ENCODE assay signal across 21 mouse cellular contexts in genomic region chr9:29578226-29578625, GRCm38 (mm10).
"Had no signal": no experiment of that assay in that cellular context is flagged by ENCODE, and none has a peak within 500 bp of the region (broad histone marks: within the 10 kb centered on the region; RNA-seq: fewer than 3 reads in every experiment).

No protein-coding gene starts in this region.

- H3K27ac ChIP-seq: kidney, embryonic 15.5 days; left cerebral cortex, adult 2 months; limb, embryonic 13.5 days; liver, embryonic 12.5 days; liver, embryonic 15.5 days; lung, embryonic 15.5 days; midbrain, embryonic 10.5 days; neural tube, embryonic 12.5 days; neural tube, embryonic 15.5 days had no signal

- H3K36me3 ChIP-seq: kidney, embryonic 15.5 days; limb, embryonic 13.5 days; liver, embryonic 12.5 days; liver, embryonic 15.5 days; lung, embryonic 15.5 days; midbrain, embryonic 10.5 days; neural tube, embryonic 12.5 days; neural tube, embryonic 15.5 days had no signal

- H3K4me1 ChIP-seq: kidney, embryonic 15.5 days; limb, embryonic 13.5 days; liver, embryonic 12.5 days; liver, embryonic 15.5 days; lung, embryonic 15.5 days; megakaryocyte, embryonic 14.5 days; midbrain, embryonic 10.5 days; neural tube, embryonic 12.5 days had no signal

- ATAC-seq: liver, embryonic 12.5 days had no signal

- H3K9me3 ChIP-seq: kidney, embryonic 15.5 days; limb, embryonic 13.5 days; liver, embryonic 12.5 days; liver, embryonic 15.5 days; lung, embryonic 15.5 days; midbrain, embryonic 10.5 days; neural tube, embryonic 12.5 days; neural tube, embryonic 15.5 days had no signal

- H3K27me3 ChIP-seq: kidney, embryonic 15.5 days; limb, embryonic 13.5 days; liver, embryonic 12.5 days; liver, embryonic 15.5 days; lung, embryonic 15.5 days; megakaryocyte, embryonic 14.5 days; neural tube, embryonic 12.5 days; neural tube, embryonic 15.5 days had no signal

- H3K4me2 ChIP-seq: kidney, embryonic 15.5 days; limb, embryonic 13.5 days; liver, embryonic 12.5 days; liver, embryonic 15.5 days; lung, embryonic 15.5 days; neural tube, embryonic 12.5 days; neural tube, embryonic 15.5 days had no signal

- H3K9ac ChIP-seq: kidney, embryonic 15.5 days; limb, embryonic 13.5 days; liver, embryonic 12.5 days; liver, embryonic 15.5 days; lung, embryonic 15.5 days; neural tube, embryonic 12.5 days; neural tube, embryonic 15.5 days had no signal

- H3K4me3 ChIP-seq: kidney, embryonic 15.5 days; left cerebral cortex, adult 2 months; limb, embryonic 13.5 days; liver, embryonic 12.5 days; liver, embryonic 15.5 days; lung, embryonic 15.5 days; megakaryocyte, embryonic 14.5 days; midbrain, embryonic 10.5 days; neural tube, embryonic 12.5 days; neural tube, embryonic 15.5 days had no signal

- DNase-seq: kidney, adult 8-10 months; kidney, postnatal 10 days; kidney, postnatal 36 days; layer of hippocampus, postnatal 36 days; liver; lung, adult 18-20 months; lung, postnatal 10 days; lung, postnatal 36 days; midbrain, embryonic 14.5 days; thymus, adult 18-20 months; thymus, postnatal 36 days had no signal
